Mouse (Mus musculus) testis, adult 2 months (tissue): ENCODE data around the gene Sfxn5.

Experiments used
- CTCF ChIP-seq: fragments of 200-500 bp; IDR thresholded peaks from 2 replicates; pipeline ENCODE4 v1.5.1; 2012; ENCODE audit warnings: low read depth, mild to moderate bottlenecking, inconsistent platforms, low read length, moderate library complexity; ENCODE audit not compliant: control insufficient read depth, insufficient read depth, insufficient replicate concordance
- POLR2A ChIP-seq: fragments of 200-500 bp; IDR thresholded peaks from 2 replicates; pipeline ENCODE4 v1.6.1; 2012; ENCODE audit warnings: low read depth, mild to moderate bottlenecking, inconsistent platforms, low read length, moderate library complexity; ENCODE audit not compliant: control insufficient read depth

GRCm38 (mm10) chr6:85288193-85288857 lies 44.9 kb downstream of the Sfxn5 start:
- no peak for TF ChIP-seq CTCF
- no peak for TF ChIP-seq POLR2A
